ENCODE assay signal across 21 mouse cellular contexts in the genomic region with DNA sequence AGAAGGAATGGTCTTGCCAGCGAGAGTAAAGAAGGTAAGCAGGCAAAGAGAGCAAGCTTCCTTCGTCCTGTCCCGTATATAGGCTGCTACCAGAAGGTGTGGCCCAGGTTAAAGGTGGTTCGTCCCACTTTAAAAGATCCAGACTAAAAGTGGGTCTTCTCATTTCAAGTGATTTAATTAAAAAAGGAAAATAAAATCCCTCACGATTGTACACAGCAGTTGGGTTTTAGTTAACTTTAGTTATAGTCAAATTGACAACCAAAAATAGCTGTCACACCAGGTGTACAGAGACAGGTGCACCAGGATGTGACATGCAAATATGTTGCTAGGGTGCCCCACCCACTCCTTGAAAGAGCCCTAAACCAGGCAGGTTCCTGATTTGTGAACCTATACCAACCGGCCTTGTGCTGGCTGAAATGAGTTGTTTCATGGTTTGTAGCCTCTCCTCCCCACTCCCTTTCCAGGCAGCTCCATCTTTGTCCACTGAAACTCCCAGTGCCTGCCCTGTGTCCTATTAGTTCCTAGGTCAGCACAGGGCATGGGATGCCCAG. TPM values are rescaled to one million over a fixed set of nuclear protein-coding genes. Genes with fewer than 3 reads are reported as not detected.
A peak's percentile ranks its signal among the peaks of the same experiment; 100 is the strongest.
DNase-seq lines count a peak whose midpoint lies in the region; ATAC-seq and TF ChIP-seq lines count a peak whose summit lies in the region.
"Had no signal": no experiment of that assay in that cellular context is flagged by ENCODE, and none has a peak within 500 bp of the region (broad histone marks: within the 10 kb centered on the region; RNA-seq: fewer than 3 reads in every experiment).

No protein-coding gene starts in this region.

- H3K4me3 ChIP-seq in intestine, embryonic 16.5 days (ENCODE audit: low read length): no peak overlapping the region
- no peak overlapping the region for H3K4me3 ChIP-seq in spleen, adult 2 months (ENCODE audit: extremely low read depth, insufficient read depth, insufficient read length)
- H3K4me3 ChIP-seq in midbrain, embryonic 13.5 days (replicated peaks): no peak overlapping the region
- no peak overlapping the region for H3K4me3 ChIP-seq in neural tube, embryonic 15.5 days (replicated peaks)
- H3K4me3 ChIP-seq: embryonic facial prominence, embryonic 13.5 days; forebrain, embryonic 12.5 days; heart, embryonic 10.5 days; hindbrain, embryonic 13.5 days had no signal

- H3K4me2 ChIP-seq in intestine, embryonic 16.5 days (ENCODE audit: low read depth, low read length): no peak overlapping the region
- H3K4me2 ChIP-seq in midbrain, embryonic 13.5 days (replicated peaks): no peak overlapping the region
- H3K4me2 ChIP-seq in neural tube, embryonic 15.5 days: no peak overlapping the region
- H3K4me2 ChIP-seq: embryonic facial prominence, embryonic 13.5 days; forebrain, embryonic 12.5 days; hindbrain, embryonic 13.5 days had no signal

- H3K27ac ChIP-seq in intestine, embryonic 16.5 days (ENCODE audit: low read length): 0 out of 2 replicates have a peak overlapping the region, but pooled peaks have one; percentile 42
- peak overlapping the region; percentile 93 for H3K27ac ChIP-seq in spleen, adult 2 months (ENCODE audit: insufficient read depth, low read length)
- no peak overlapping the region for H3K27ac ChIP-seq in midbrain, embryonic 13.5 days
- H3K27ac ChIP-seq in neural tube, embryonic 15.5 days (replicated peaks): no peak overlapping the region
- H3K27ac ChIP-seq: embryonic facial prominence, embryonic 13.5 days; forebrain, embryonic 12.5 days; heart, embryonic 10.5 days; hindbrain, embryonic 13.5 days had no signal

- no peaks in the 10 kb centered on the region for H3K9me3 ChIP-seq in intestine, embryonic 16.5 days (ENCODE audit: control insufficient read depth, low read length)
- no peaks in the 10 kb centered on the region for H3K9me3 ChIP-seq in midbrain, embryonic 13.5 days
- H3K9me3 ChIP-seq in neural tube, embryonic 15.5 days (replicated peaks): 0 out of 2 replicates have a peak, but pooled peaks cover 2% of the 10 kb centered on the region
- H3K9me3 ChIP-seq: forebrain, embryonic 12.5 days; heart, embryonic 10.5 days; hindbrain, embryonic 13.5 days had no signal

- H3K4me1 ChIP-seq in intestine, embryonic 16.5 days (ENCODE audit: control insufficient read depth, insufficient read depth, low read length): peaks cover 19% of the 10 kb centered on the region
- H3K4me1 ChIP-seq in spleen, adult 2 months (ENCODE audit: control insufficient read depth, insufficient read depth, insufficient read length): peaks cover 21% of the 10 kb centered on the region
- no peaks in the 10 kb centered on the region for H3K4me1 ChIP-seq in midbrain, embryonic 13.5 days (replicated peaks)
- H3K4me1 ChIP-seq in neural tube, embryonic 15.5 days: no peaks in the 10 kb centered on the region
- H3K4me1 ChIP-seq: forebrain, embryonic 12.5 days; hindbrain, embryonic 13.5 days had no signal

- peaks cover 9% of the 10 kb centered on the region for H3K36me3 ChIP-seq in intestine, embryonic 16.5 days (ENCODE audit: control insufficient read depth, insufficient read depth, low read length)
- peaks cover 14% of the 10 kb centered on the region for H3K36me3 ChIP-seq in spleen, adult 2 months (ENCODE audit: control insufficient read depth, insufficient read depth, low read length)
- H3K36me3 ChIP-seq in midbrain, embryonic 13.5 days: no peaks in the 10 kb centered on the region
- peaks cover 14% of the 10 kb centered on the region for H3K36me3 ChIP-seq in neural tube, embryonic 15.5 days
- H3K36me3 ChIP-seq: forebrain, embryonic 12.5 days; G1E had no signal

- WGBS in intestine, embryonic 16.5 days: 72% methylated on average over 6 of the region's 6 CpGs
- 54% methylated on average over 6 of the region's 6 CpGs for WGBS in spleen, adult 2 months
- 88% methylated on average over 6 of the region's 6 CpGs for WGBS in midbrain, embryonic 13.5 days
- WGBS in neural tube, embryonic 15.5 days: 88% methylated on average over 6 of the region's 6 CpGs

- ATAC-seq in intestine, embryonic 16.5 days: peak; percentile 43
- no peak for ATAC-seq in midbrain, embryonic 13.5 days
- ATAC-seq in neural tube, embryonic 15.5 days (ENCODE audit: low FRiP score): no peak
- ATAC-seq: forebrain, embryonic 16.5 days had no signal

- no peak overlapping the region for H3K9ac ChIP-seq in intestine, embryonic 16.5 days (ENCODE audit: low read depth, low read length)
- no peak overlapping the region for H3K9ac ChIP-seq in midbrain, embryonic 13.5 days (replicated peaks)
- H3K9ac ChIP-seq in neural tube, embryonic 15.5 days (replicated peaks): no peak overlapping the region
- H3K9ac ChIP-seq: embryonic facial prominence, embryonic 13.5 days; forebrain, embryonic 12.5 days; hindbrain, embryonic 13.5 days had no signal

- no peak for TF ChIP-seq POLR2A in spleen, adult 2 months (IDR thresholded peaks at IDR 0.05; ENCODE audit: low read depth, low read length)

- DNase-seq in spleen, adult 18-20 months: peak; percentile 49 to 54
- no peak for DNase-seq in spleen, adult 12 weeks (ENCODE audit: low spot score)
- DNase-seq in spleen, adult 2 months (ENCODE audit: low read depth in 1 of 2, low spot score in 2 of 2): peak; percentile 58 to 70
- DNase-seq in right cerebral cortex, postnatal 36 days (ENCODE audit: low spot score in 2 of 2): no peak
- DNase-seq: adrenal gland, adult 8-10 months; cerebellum, adult 11-12 months; cerebellum, adult 9-10 months; cerebellum, postnatal 25 days; gastrocnemius, postnatal 10 days; heart, adult 18-20 months; heart, postnatal 10 days; heart, postnatal 4 days had no signal

- TF ChIP-seq CTCF in spleen, adult 2 months (IDR thresholded peaks at IDR 0.05; ENCODE audit: extremely low read depth, insufficient read depth, insufficient read length, insufficient replicate concordance): no peak

- H3K27me3 ChIP-seq in intestine, embryonic 16.5 days (replicated peaks; ENCODE audit: control insufficient read depth, insufficient read depth, low read length): no peaks in the 10 kb centered on the region
- H3K27me3 ChIP-seq in spleen, adult 2 months (ENCODE audit: control insufficient read depth, insufficient read depth, low read length): no peaks in the 10 kb centered on the region
- H3K27me3 ChIP-seq in midbrain, embryonic 13.5 days: no peaks in the 10 kb centered on the region
- no peaks in the 10 kb centered on the region for H3K27me3 ChIP-seq in neural tube, embryonic 15.5 days (replicated peaks)
- H3K27me3 ChIP-seq: embryonic facial prominence, embryonic 13.5 days; forebrain, embryonic 12.5 days; hindbrain, embryonic 13.5 days had no signal

RNA-seq across cellular contexts. Expression of a gene that starts 14.4 kb away (rescaled TPM):
- polyA plus RNA-seq in intestine, embryonic 16.5 days (2015; fragmentation: Nextera tagmentation; extraction: Ambion mirVana): 14.3 and 16.3 TPM in 2 replicates
- 0.72 and 1.00 TPM in 2 replicates for polyA plus RNA-seq in spleen, adult 2 months (2012; rRNA removed)
- polyA plus RNA-seq in midbrain, embryonic 13.5 days (2015; fragmentation: Nextera tagmentation; extraction: Ambion mirVana): 0.61 and 0.67 TPM in 2 replicates
- polyA plus RNA-seq in neural tube, embryonic 15.5 days (2015; fragmentation: Nextera tagmentation; extraction: Ambion mirVana): 2.0 and 10.0 TPM in 2 replicates
- polyA plus RNA-seq: G1E had no signal

RNA-seq across cellular contexts. Expression of a gene that starts 36.0 kb away (rescaled TPM):
- 69.1 and 81.3 TPM in 2 replicates for polyA plus RNA-seq in intestine, embryonic 16.5 days (2015; fragmentation: Nextera tagmentation; extraction: Ambion mirVana)
- polyA plus RNA-seq in spleen, adult 2 months (2012; rRNA removed): 54.6 and 77.8 TPM in 2 replicates
- polyA plus RNA-seq in midbrain, embryonic 13.5 days (2015; fragmentation: Nextera tagmentation; extraction: Ambion mirVana): 12.2 and 13.8 TPM in 2 replicates
- 29.3 and 33.6 TPM in 2 replicates for polyA plus RNA-seq in neural tube, embryonic 15.5 days (2015; fragmentation: Nextera tagmentation; extraction: Ambion mirVana)
- polyA plus RNA-seq: G1E had no signal

Comparison
In these comparisons a context has a peak if more than half of its experiments do, and no peak if none do; other contexts are left out.
1. DNase-seq: peak in spleen, adult 18-20 months (2 of 2) and spleen, adult 2 months (2 of 2); none in spleen, adult 12 weeks (single experiment) and right cerebral cortex, postnatal 36 days (0 of 2).
2. H3K27ac ChIP-seq: peak in intestine, embryonic 16.5 days (single experiment) and spleen, adult 2 months (single experiment); none in midbrain, embryonic 13.5 days (single experiment) and neural tube, embryonic 15.5 days (single experiment).